Mouse (Mus musculus) heart, postnatal 25 days (tissue): Measurements from ENCODE around the gene Gm8229. TPM values are rescaled to one million over a fixed set of nuclear protein-coding genes. Genes with fewer than 3 reads are reported as not detected.
"Not testable (repeated sequence)": the region's sequence is repeated elsewhere in the genome, so short reads cannot be mapped to it uniquely, and the experiment has no call there.

Experiments
- DNase-seq: peaks from one replicate; pipeline ENCODE4 v3.0.0; 2022; ENCODE audit warnings: low spot score
- intact Hi-C: fragments of 180-260 bp; cut with DNase I; formaldehyde crosslinking; loops from one replicate; pipeline ENCODE4 v1.15.1; 2025
- total RNA-seq, 2 experiments: library from RNA; stranded (reverse); gene quantifications; 2 replicates each; pipeline ENCODE4 v1.2.3; 2021

Gm8229 gene
- not detected for total RNA-seq

DNA sequence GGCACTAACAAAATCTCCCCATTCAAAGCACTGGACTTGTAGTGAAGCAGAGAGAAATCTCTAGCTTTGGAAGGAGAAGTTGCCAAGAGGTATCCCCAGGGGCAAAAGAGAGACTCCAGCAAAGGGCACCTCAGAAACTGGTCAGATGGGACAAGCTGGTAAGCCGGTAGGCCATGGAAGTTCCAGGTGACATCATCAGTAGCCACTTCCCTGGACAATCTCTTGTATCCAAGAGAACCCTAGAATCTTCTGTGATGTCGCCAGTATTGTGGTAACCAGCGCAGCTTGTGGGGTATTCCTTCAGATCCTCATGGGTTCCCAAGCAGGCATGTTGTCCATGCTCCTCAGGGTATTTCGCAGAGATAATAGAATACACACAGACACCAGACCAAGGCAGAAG is at the start of gene Gm8229:
Gene Gm8229 (plus strand): TSS at position 301 of the 400 bp plus-strand sequence.
- DNase-seq, intact Hi-C loops: not testable (repeated sequence)

DNA sequence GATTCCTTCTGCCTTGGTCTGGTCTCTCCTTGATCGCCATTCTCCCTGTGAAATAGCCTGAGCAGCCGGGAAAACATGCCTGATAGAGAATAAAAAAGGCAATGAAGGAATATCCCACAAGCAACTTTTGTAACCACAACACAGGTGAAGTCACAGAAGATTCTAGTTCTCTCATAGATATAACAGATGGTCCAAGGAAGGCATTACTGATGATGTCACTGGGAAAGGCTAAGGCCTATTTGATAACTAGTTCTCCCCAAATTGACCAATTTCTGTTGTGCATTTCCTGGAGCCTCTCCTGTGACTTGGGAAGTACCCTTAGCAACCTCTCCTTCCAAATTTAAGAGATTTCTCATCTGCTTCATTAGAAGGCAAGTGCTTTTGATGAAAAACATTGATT is 26.7 kb upstream of the Gm8229 start, which contains the start of gene Gm5930:
Gene Gm5930 (minus strand): TSS at position 101 of the 400 bp plus-strand sequence.
- DNase-seq, intact Hi-C loops: not testable (repeated sequence)

DNA sequence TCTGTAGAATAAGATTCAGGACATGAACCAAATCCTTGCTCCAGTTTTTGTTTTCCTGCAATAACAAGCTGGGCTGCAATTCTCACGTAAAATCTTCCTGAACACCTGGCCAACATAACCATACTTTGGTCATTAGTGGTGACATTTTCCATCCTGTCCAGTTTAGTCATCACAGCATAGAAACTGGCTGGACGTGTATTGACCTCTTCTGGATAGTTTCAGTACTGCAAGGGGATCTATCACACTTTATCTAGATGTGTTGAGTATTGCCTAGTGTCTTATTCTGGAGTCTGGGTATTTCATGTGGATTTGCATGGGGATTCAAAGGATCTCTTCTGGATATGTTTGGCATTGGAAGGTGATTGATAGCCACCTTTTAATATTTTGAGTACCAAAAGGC is 3.7 kb upstream of the Gm8229 start:
- intact Hi-C loops, DNase-seq: not testable (repeated sequence)

DNA sequence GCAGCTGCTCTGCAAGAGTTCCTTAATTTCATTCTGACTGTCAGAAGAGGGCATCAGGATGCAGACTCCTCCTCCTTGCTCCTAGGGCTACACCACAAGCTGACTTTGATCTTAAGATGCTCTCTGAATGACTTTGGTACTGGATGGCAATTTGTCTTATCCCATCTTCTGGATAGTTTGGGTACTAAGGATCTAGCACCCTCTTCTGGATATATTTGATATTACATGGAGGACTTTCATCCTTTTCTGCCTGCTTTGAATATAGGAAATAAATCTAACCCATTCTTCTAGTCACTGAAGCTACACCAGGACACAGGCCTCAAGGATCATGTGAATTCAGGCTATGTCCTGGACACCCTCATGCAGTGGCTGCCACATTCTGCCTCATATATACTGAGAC is 2.9 kb upstream of the Gm8229 start:
- DNase-seq, intact Hi-C loops: not testable (repeated sequence)

DNA sequence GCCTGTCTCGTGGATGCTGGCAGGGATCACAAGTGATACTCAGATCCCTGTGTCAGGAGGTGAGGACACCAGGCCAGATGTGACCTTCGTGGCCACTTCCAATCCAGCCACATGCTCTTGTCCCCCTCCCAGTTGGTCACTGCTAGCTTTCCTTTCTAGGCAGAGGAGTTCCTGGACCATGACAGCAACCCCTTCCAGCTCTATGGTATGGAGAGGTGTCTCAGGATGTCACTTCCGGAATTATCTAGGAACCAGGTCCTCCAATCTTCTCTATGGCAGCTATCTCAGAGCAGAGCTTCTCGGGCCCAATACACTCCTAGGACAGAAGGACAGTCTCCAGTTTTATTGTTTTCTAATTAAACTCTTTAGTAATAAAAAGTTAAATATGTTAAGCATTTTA is 19.1 kb downstream of the Gm8229 start:
- DNase-seq, intact Hi-C loops: not testable (repeated sequence)

DNA sequence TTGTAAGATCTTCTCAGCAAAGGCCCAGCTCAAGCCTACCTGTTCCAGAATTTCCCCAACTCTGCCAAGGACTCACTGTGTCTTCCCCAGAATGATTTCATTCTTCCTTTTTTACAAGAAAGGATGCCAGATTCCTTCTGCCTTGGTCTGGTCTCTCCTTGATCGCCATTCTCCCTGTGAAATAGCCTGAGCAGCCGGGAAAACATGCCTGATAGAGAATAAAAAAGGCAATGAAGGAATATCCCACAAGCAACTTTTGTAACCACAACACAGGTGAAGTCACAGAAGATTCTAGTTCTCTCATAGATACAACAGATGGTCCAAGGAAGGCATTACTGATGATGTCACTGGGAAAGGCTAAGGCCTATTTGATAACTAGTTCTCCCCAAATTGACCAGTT is 45.4 kb downstream of the Gm8229 start, which contains the start of gene Gm3371:
Gene Gm3371 (minus strand): TSS at position 101 of the 400 bp plus-strand sequence.
- intact Hi-C loops, DNase-seq: not testable (repeated sequence)

Other genes starting within 250 kb of the Gm8229 start
- gene Gm3327, start 241.5 kb upstream of the Gm8229 start, total RNA-seq, result not detected
- gene Gm8212, start 167.7 kb upstream of the Gm8229 start, total RNA-seq, result not detected
- not detected for gene 4930503E14Rik, start 152.1 kb upstream of the Gm8229 start, total RNA-seq
- not detected for gene Gm8220, start 79.8 kb upstream of the Gm8229 start, total RNA-seq
- gene Gm5930, start 26.8 kb upstream of the Gm8229 start, total RNA-seq, result not detected
- gene Gm3371, start 45.3 kb downstream of the Gm8229 start, total RNA-seq, result not detected
- not detected for gene Gm8232, start 68.3 kb downstream of the Gm8229 start, total RNA-seq
- gene BC061237, start 127.1 kb downstream of the Gm8229 start, total RNA-seq, result not detected
- gene Gm17093, start 152.9 kb downstream of the Gm8229 start, total RNA-seq, result not detected
- not detected for gene Gm8247, start 217.8 kb downstream of the Gm8229 start, total RNA-seq